In genomic region chr9:107769445-107770000, GRCm38 (mm10) we compare ENCODE assay signal across 8 mouse cellular contexts. TPM values are rescaled to one million over a fixed set of nuclear protein-coding genes. Genes with fewer than 3 reads are reported as not detected.
DNase-seq lines count a peak whose midpoint lies in the region; ATAC-seq and TF ChIP-seq lines count a peak whose summit lies in the region.

No protein-coding gene starts in this region.

- no peak for ATAC-seq in heart, embryonic 12.5 days (ENCODE audit: insufficient number of reproducible peaks, low FRiP score)
- ATAC-seq in G1E (ENCODE audit: extremely low read depth, insufficient number of reproducible peaks, low FRiP score, poor library complexity, severe bottlenecking): no peak
- ATAC-seq in forebrain, postnatal 0 days: no peak

- TF ChIP-seq CTCF in G1E (IDR thresholded peaks at IDR 0.05; ENCODE audit: low read depth, low read length): no peak
- TF ChIP-seq CTCF in forebrain, postnatal 0 days (IDR thresholded peaks at IDR 0.05; ENCODE audit: low read depth): peak; percentile 37

- H3K27me3 ChIP-seq in heart, embryonic 12.5 days (replicated peaks): no peaks in the 10 kb centered on the region
- no peaks in the 10 kb centered on the region for H3K27me3 ChIP-seq in G1E (ENCODE audit: insufficient read depth, low read length)
- H3K27me3 ChIP-seq in forebrain, postnatal 0 days (ENCODE audit: insufficient read depth, low read length): no peaks in the 10 kb centered on the region

- H3K9ac ChIP-seq in heart, embryonic 12.5 days: peak overlapping the region; percentile 65
- peak overlapping the region; percentile 100 for H3K9ac ChIP-seq in forebrain, postnatal 0 days

- peaks cover 8% of the 10 kb centered on the region for H3K4me1 ChIP-seq in heart, embryonic 12.5 days (replicated peaks)
- peaks cover 26% of the 10 kb centered on the region for H3K4me1 ChIP-seq in G1E (ENCODE audit: insufficient read depth, low read depth, low read length)
- H3K4me1 ChIP-seq in forebrain, postnatal 0 days (ENCODE audit: insufficient read depth): no peaks in the 10 kb centered on the region; the same call in 1 of the 2 replicates

- peak overlapping the region; percentile 85 for H3K4me3 ChIP-seq in heart, embryonic 12.5 days
- H3K4me3 ChIP-seq in G1E (ENCODE audit: low read depth, low read length): peak overlapping the region; percentile 94
- H3K4me3 ChIP-seq in forebrain, postnatal 0 days (ENCODE audit: low read depth, low read length): peak overlapping the region; percentile 100

- WGBS in heart, embryonic 12.5 days: 37% methylated on average over 4 of the region's 4 CpGs
- WGBS in forebrain, postnatal 0 days: 6% methylated on average over 4 of the region's 4 CpGs

- H3K9me3 ChIP-seq in heart, embryonic 12.5 days (replicated peaks): no peaks in the 10 kb centered on the region
- no peaks in the 10 kb centered on the region for H3K9me3 ChIP-seq in G1E (replicated peaks)
- H3K9me3 ChIP-seq in forebrain, postnatal 0 days (ENCODE audit: low read length): no peaks in the 10 kb centered on the region

- no peak overlapping the region for H3K27ac ChIP-seq in heart, embryonic 12.5 days (ENCODE audit: poor library complexity, severe bottlenecking)
- peak overlapping the region; percentile 22; the same call in 1 of the 2 replicates for H3K27ac ChIP-seq in forebrain, postnatal 0 days (ENCODE audit: low read depth, low read length)

- H3K4me2 ChIP-seq in heart, embryonic 12.5 days: peak overlapping the region; percentile 79
- H3K4me2 ChIP-seq in forebrain, postnatal 0 days (ENCODE audit: low read depth): peak overlapping the region; percentile 59

- peaks cover 65% of the 10 kb centered on the region for H3K36me3 ChIP-seq in heart, embryonic 12.5 days
- H3K36me3 ChIP-seq in G1E (replicated peaks): peaks cover 67% of the 10 kb centered on the region
- H3K36me3 ChIP-seq in forebrain, postnatal 0 days (ENCODE audit: insufficient read depth): peaks cover 34% of the 10 kb centered on the region

- no peak for DNase-seq in heart, adult 9 months (ENCODE audit: low spot score in 2 of 2)
- no peak for DNase-seq in G1E (ENCODE audit: low spot score)
- DNase-seq in forebrain, postnatal 0 days: no peak
- DNase-seq in mesoderm, embryonic 11.5 days (ENCODE audit: low read depth, low spot score): peak; percentile 5
- no peak for DNase-seq in embryo, embryonic 11 days
- no peak for DNase-seq in spleen, postnatal 4 days (ENCODE audit: low spot score in 2 of 2)
- DNase-seq in layer of hippocampus, adult 9-10 months (ENCODE audit: low spot score): no peak

RNA-seq across cellular contexts. Expression of gene Rbm5, which starts 1.3 kb away (rescaled TPM):
- polyA plus RNA-seq in heart, embryonic 12.5 days (2016; fragmentation: Nextera tagmentation; extraction: Ambion mirVana): 127 and 137 TPM in 2 replicates
- total RNA-seq in G1E (2014; fragmentation: Nextera tagmentation) (355 and 467 TPM in 2 replicates), G1E (2017) (261 and 271 TPM in 2 replicates)
- polyA plus RNA-seq in G1E (2012): 14.3 and 23.4 TPM in 2 replicates
- total RNA-seq in forebrain, postnatal 0 days (2014; rRNA removed): 173 and 208 TPM in 2 replicates
- 111 and 152 TPM in 2 replicates for polyA plus RNA-seq in forebrain, postnatal 0 days (2015; fragmentation: Nextera tagmentation; extraction: Ambion mirVana)

RNA-seq across cellular contexts. Expression of gene Sema3f, which starts 59.2 kb away (rescaled TPM):
- polyA plus RNA-seq in heart, embryonic 12.5 days (2016; fragmentation: Nextera tagmentation; extraction: Ambion mirVana): 8.1 and 8.4 TPM in 2 replicates
- total RNA-seq in G1E (2014; fragmentation: Nextera tagmentation): not detected in 2 replicates
- 0.11 and 0.52 TPM in 2 replicates for total RNA-seq in G1E (2017)
- polyA plus RNA-seq in G1E (2012): 0.07 and 0.09 TPM in 2 replicates
- 56.6 and 61.4 TPM in 2 replicates for total RNA-seq in forebrain, postnatal 0 days (2014; rRNA removed)
- 7.1 and 7.8 TPM in 2 replicates for polyA plus RNA-seq in forebrain, postnatal 0 days (2015; fragmentation: Nextera tagmentation; extraction: Ambion mirVana)
